Mouse (Mus musculus) liver, postnatal 0 days (tissue): ENCODE measurements around the gene Dennd6b.

ENCODE experiments used
- CTCF ChIP-seq: sonication (generic); IDR thresholded peaks from 2 replicates; pipeline ENCODE4 v1.5.1; 2016; ENCODE audit warnings: antibody characterized with exemption, low read depth
- EP300 ChIP-seq: IDR thresholded peaks from 2 replicates; pipeline ENCODE4 v1.6.1; 2016; ENCODE audit warnings: antibody characterized with exemption, low read depth, mild to moderate bottlenecking

GRCm38 (mm10) chr15:89178260-89178860 lies 17.9 kb downstream of the Dennd6b start:
- TF ChIP-seq EP300 (no peak), CTCF (no peak)
